Mouse (Mus musculus) adrenal gland, adult 8-10 months (tissue): ENCODE measurements around the gene Abi3. TPM values are rescaled to one million over a fixed set of nuclear protein-coding genes. Genes with fewer than 3 reads are reported as not detected.

Experiments used
- DNase-seq: peaks from one replicate; pipeline ENCODE4 v3.0.0; 2022
- total RNA-seq, 4 experiments: library from RNA; stranded (reverse); gene quantifications; 2 replicates each; pipeline ENCODE4 v1.2.4; 2022

The Abi3 gene
- total RNA-seq, 4 experiments from 2014 or later = 8.9 to 14.3 (median 12.2) TPM

- DNase-seq = no peak
These were observed 58.3 kb downstream of the Abi3 start for GRCm38 (mm10) chr11:95783958-95784357.

GRCm38 (mm10) chr11:95783457-95783856 is 58.8 kb downstream of the Abi3 start:
- DNase-seq = no peak

GRCm38 (mm10) chr11:95781557-95781956 is 60.7 kb downstream of the Abi3 start:
- DNase-seq = no peak

- no peak for DNase-seq
These were observed 61.8 kb downstream of the Abi3 start for GRCm38 (mm10) chr11:95780480-95780879.

Other genes starting within 250 kb of the Abi3 start
- gene Phb, start 175.5 kb downstream of the Abi3 start, total RNA-seq = 100 to 1,000 TPM; 283 to 358 (median 307) TPM
- gene Zfp652, start 129.8 kb downstream of the Abi3 start, total RNA-seq = 10 to 100 TPM; 44.7 to 57.9 (median 51.7) TPM
- gene B130006D01Rik, start 118.9 kb downstream of the Abi3 start, total RNA-seq = 1 to 10 TPM in 2 of 4 experiments, under 1 TPM in 2; 0.67 to 2.3 (median 1.1) TPM
- 100 to 1,000 TPM in 2 of 4 experiments, 10 to 100 TPM in 2; 61.9 to 148 (median 104) TPM for gene Phospho1, start 18.0 kb downstream of the Abi3 start, total RNA-seq
- gene Gngt2, start 5.3 kb downstream of the Abi3 start, total RNA-seq = 10 to 100 TPM; 14.7 to 19.0 (median 17.1) TPM
- gene B4galnt2, start 72.4 kb upstream of the Abi3 start, total RNA-seq = not detected
- under 1 TPM; 0.26 to 0.83 (median 0.43) TPM for gene Igf2bp1, start 163.5 kb upstream of the Abi3 start, total RNA-seq
- gene Gip, start 182.1 kb upstream of the Abi3 start, total RNA-seq = not detected
- 10 to 100 TPM; 77.6 to 95.6 (median 86.3) TPM for gene Snf8, start 192.4 kb upstream of the Abi3 start, total RNA-seq
- gene Ube2z, start 222.9 kb upstream of the Abi3 start, total RNA-seq = 10 to 100 TPM; 53.9 to 60.0 (median 57.0) TPM
- gene Atp5g1, start 233.2 kb upstream of the Abi3 start, total RNA-seq = 100 to 1,000 TPM; 227 to 500 (median 292) TPM